Mouse (Mus musculus) CH12.LX (cell line): Measurements from ENCODE around the gene Csnk2b. TPM values are rescaled to one million over a fixed set of nuclear protein-coding genes. Genes with fewer than 3 reads are reported as not detected.
A peak's percentile ranks its signal among the peaks of the same experiment; 100 is the strongest.

Source experiments
- DNase-seq: peaks from one replicate; pipeline ENCODE4 v3.0.0-alpha.2; 2013; ENCODE audit errors: extremely low read depth
- H3K27ac ChIP-seq: 2 replicates; pipeline ENCODE4 v1.5.1; 2012; ENCODE audit warnings: low read depth, mild to moderate bottlenecking, control low read depth, moderate library complexity; ENCODE audit not compliant: insufficient read depth
- H3K27me3 ChIP-seq: replicated peaks from 2 replicates; pipeline ENCODE3; 2012; ENCODE audit warnings: inconsistent platforms
- H3K36me3 ChIP-seq, 2 experiments: replicated peaks in 1 of 2; 2 replicates each; pipeline versions ENCODE3 to v1.6.1; 2012; ENCODE audit warnings: inconsistent platforms in 1 of 2, low read length in 1 of 2, mild to moderate bottlenecking in 1 of 2, mixed read lengths in 1 of 2, moderate library complexity in 1 of 2; ENCODE audit not compliant: control insufficient read depth in 1 of 2, insufficient read depth in 1 of 2
- H3K4me1 ChIP-seq, 2 experiments: 2 replicates each; pipeline ENCODE4 v1.6.1; 2012; ENCODE audit warnings: inconsistent platforms in 1 of 2, moderate library complexity in 1 of 2; ENCODE audit not compliant: insufficient read depth in 2 of 2, control insufficient read depth in 1 of 2
- H3K4me2 ChIP-seq: 2 replicates; pipeline ENCODE4 v1.6.1; 2012; ENCODE audit warnings: low read depth, mild to moderate bottlenecking, control low read depth; ENCODE audit not compliant: poor library complexity, insufficient read depth, severe bottlenecking
- H3K4me3 ChIP-seq, 3 experiments: fragments of 150-350 bp in 1 of 3; sonication (generic) in 1 of 3; replicated peaks in 1 of 3; 2 replicates each; pipeline versions ENCODE3 to v1.5.1; 2011 to 2012; ENCODE audit warnings: low read depth in 2 of 3, low read length in 2 of 3, mild to moderate bottlenecking in 2 of 3, moderate library complexity in 2 of 3, control low read depth in 1 of 3, improper control_type of control experiment in 1 of 3, inconsistent platforms in 1 of 3, mixed read lengths in 1 of 3; ENCODE audit not compliant: poor library complexity in 1 of 3
- H3K79me2 ChIP-seq: replicated peaks from 2 replicates; pipeline ENCODE4 v1.6.1; 2012; ENCODE audit warnings: mild to moderate bottlenecking, moderate library complexity; ENCODE audit not compliant: control insufficient read depth, poor library complexity, insufficient read depth, severe bottlenecking; ENCODE audit errors: extremely low read depth
- H3K9ac ChIP-seq: 2 replicates; pipeline ENCODE4 v1.6.1; 2012; ENCODE audit warnings: low read depth, mild to moderate bottlenecking, control low read depth, moderate library complexity; ENCODE audit not compliant: insufficient read depth
- H3K9me3 ChIP-seq: replicated peaks from 2 replicates; pipeline ENCODE3; 2012; ENCODE audit warnings: low read length, inconsistent platforms, mixed read lengths
- CHD2 ChIP-seq: IDR thresholded peaks from 2 replicates; pipeline ENCODE4 v1.6.1; 2011; ENCODE audit warnings: low read length, improper control_type of control experiment
- CTCF ChIP-seq, 2 experiments: IDR thresholded peaks in 1 of 2; conservative IDR thresholded peaks in 1 of 2; 2 replicates each; pipeline ENCODE4 v1.5.1; 2011 to 2012; ENCODE audit warnings: low read depth in 2 of 2, low read length in 2 of 2, improper control_type of control experiment in 1 of 2, inconsistent platforms in 1 of 2, mild to moderate bottlenecking in 1 of 2, moderate library complexity in 1 of 2
- EP300 ChIP-seq: IDR thresholded peaks from 2 replicates; pipeline ENCODE4 v1.6.1; 2011; ENCODE audit warnings: low read length, improper control_type of control experiment
- HCFC1 ChIP-seq: IDR thresholded peaks from 2 replicates; pipeline ENCODE4 v1.6.1; 2012; ENCODE audit warnings: low read depth, mild to moderate bottlenecking, inconsistent platforms, low read length, improper control_type of control experiment
- JUN ChIP-seq: IDR thresholded peaks from 2 replicates; pipeline ENCODE4 v1.6.1; 2011; ENCODE audit warnings: low read depth, mild to moderate bottlenecking, low read length, improper control_type of control experiment, moderate library complexity; ENCODE audit not compliant: insufficient read depth
- NELFE ChIP-seq: IDR thresholded peaks from 2 replicates; pipeline ENCODE4 v1.6.1; 2011; ENCODE audit warnings: low read depth, low read length, improper control_type of control experiment
- PAX5 ChIP-seq: IDR thresholded peaks from 2 replicates; pipeline ENCODE4 v1.6.1; 2012; ENCODE audit warnings: low read length, inconsistent platforms, mixed read lengths
- SIN3A ChIP-seq: IDR thresholded peaks from 2 replicates; pipeline ENCODE4 v1.6.1; 2012; ENCODE audit warnings: low read length, improper control_type of control experiment, inconsistent platforms
- SMC3 ChIP-seq: IDR thresholded peaks from 2 replicates; pipeline ENCODE4 v1.6.1; 2011; ENCODE audit warnings: low read depth, low read length, improper control_type of control experiment
- TBP ChIP-seq: conservative IDR thresholded peaks from 2 replicates; pipeline ENCODE4 v1.6.1; 2011; ENCODE audit warnings: low read depth, low read length, improper control_type of control experiment
- USF1 ChIP-seq: IDR thresholded peaks from 2 replicates; pipeline ENCODE4 v1.6.1; 2014; ENCODE audit warnings: low read depth, mild to moderate bottlenecking, inconsistent platforms, low read length, improper control_type of control experiment
- ZC3H11A ChIP-seq: IDR thresholded peaks from 2 replicates; pipeline ENCODE4 v1.6.1; 2012; ENCODE audit warnings: low read depth, mild to moderate bottlenecking, inconsistent platforms, low read length, improper control_type of control experiment
- ZMIZ1 ChIP-seq: IDR thresholded peaks from 2 replicates; pipeline ENCODE4 v1.6.1; 2012; ENCODE audit warnings: low read depth, mild to moderate bottlenecking, inconsistent platforms, low read length, improper control_type of control experiment
- ZNF384 ChIP-seq: IDR thresholded peaks from 2 replicates; pipeline ENCODE4 v1.6.1; 2012; ENCODE audit warnings: low read depth, low read length, improper control_type of control experiment, inconsistent platforms
- dilution Hi-C: fragments of 300-500 bp; cut with MboI; formaldehyde crosslinking; loops from 2 replicates; pipeline ENCODE4 v1.14.3; 2020; ENCODE audit warnings: low sequenced_read_pairs; ENCODE audit not compliant: extremely low pct_unique_long_range_greater_than_20kb, extremely low pct_ligation_motif_present
- in situ Hi-C: fragments of 300-500 bp; cut with MboI; formaldehyde crosslinking; loops from 3 replicates; pipeline ENCODE4 v1.14.3; 2019; ENCODE audit warnings: low sequenced_read_pairs, low pct_ligation_motif_present, low pct_unique_long_range_greater_than_20kb, mixed read lengths
- polyA plus RNA-seq: library from polyadenylated mRNA; unstranded; fragments of >175 nt; gene quantifications from 2 replicates; pipeline ENCODE4 v1.2.1, GENCODE M21; 2012; ENCODE audit warnings: low read depth; ENCODE audit not compliant: insufficient read length
- total RNA-seq, 2 experiments: library from RNA; depleted of rRNA; stranded (reverse); fragments of 300-350 nt in 1 of 2; fragments of >200 nt in 1 of 2; gene quantifications; 2 replicates each; pipeline ENCODE4 v1.2.3; 2012 to 2014

Gene Csnk2b
- total and polyA plus RNA-seq, 3 experiments, result 89.3 to 348 (median 130) TPM

DNA sequence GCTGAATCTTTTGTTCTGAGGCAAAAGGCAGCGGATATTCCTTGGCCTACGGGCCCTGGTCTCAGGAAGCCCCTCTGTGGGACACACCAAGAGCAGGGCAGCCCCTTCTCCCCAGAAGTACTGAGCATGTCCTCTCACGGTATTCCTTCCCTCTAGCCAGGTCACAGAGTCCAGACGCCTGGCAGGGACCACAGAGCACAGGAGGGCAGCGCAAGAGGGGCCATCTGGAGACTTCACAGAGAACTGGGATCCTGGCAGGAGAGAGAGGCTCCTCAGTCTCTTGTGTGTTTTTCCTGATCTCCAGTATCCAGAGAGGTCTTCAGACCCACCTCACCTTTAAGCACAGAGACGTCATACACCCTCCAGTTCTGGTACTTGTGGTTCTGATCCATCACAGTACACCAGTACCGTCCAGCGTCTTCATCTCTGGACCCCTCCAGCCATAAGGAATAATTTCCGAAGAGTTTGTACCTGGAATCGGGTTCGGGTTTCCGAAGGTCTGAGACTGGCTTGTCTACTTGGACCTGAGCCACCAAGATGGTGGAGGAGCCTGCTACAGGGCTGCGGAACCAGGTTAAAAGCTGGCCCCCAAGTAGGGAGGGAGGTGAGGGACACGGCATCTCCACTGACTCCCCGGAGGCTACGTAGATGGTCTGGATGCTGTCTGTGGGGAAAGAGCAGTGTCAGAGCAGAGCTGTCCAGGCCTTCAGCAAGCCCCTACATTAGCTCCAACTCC lies 38.8 kb downstream of the Csnk2b start:
- DNase-seq, result no peak
- H3K4me3 ChIP-seq, result no peak overlapping the region
- no peak for TF ChIP-seq ZC3H11A
- TF ChIP-seq JUN, result no peak
- TF ChIP-seq HCFC1, result no peak
- TF ChIP-seq CHD2, result no peak
- TF ChIP-seq EP300, result no peak
- TF ChIP-seq PAX5, result no peak
- TF ChIP-seq SIN3A, result no peak
- TF ChIP-seq ZMIZ1, result no peak
- no peak for TF ChIP-seq TBP
- no peak for TF ChIP-seq CTCF (conservative IDR thresholded peaks at IDR 0.05 in 1 of 2, IDR thresholded peaks at IDR 0.05 in 1 of 2; ENCODE audit: low read depth in 2 of 2, low read length in 2 of 2)
- no peak for TF ChIP-seq SMC3
- TF ChIP-seq, all 38 proteins: peak for 0
- peaks cover 17% of the 10 kb centered on the region for H3K27me3 ChIP-seq
- dilution Hi-C loops (no loop called here), in situ Hi-C loops (no loop called here)
- H3K4me1 ChIP-seq, result peaks cover 13 to 22% of the 10 kb centered on the region in 2 experiments
- no peak overlapping the region for H3K9ac ChIP-seq
- H3K9me3 ChIP-seq, result no peaks in the 10 kb centered on the region
- no peak overlapping the region for H3K27ac ChIP-seq
- H3K4me2 ChIP-seq, result no peak overlapping the region
- no peaks in the 10 kb centered on the region for H3K36me3 ChIP-seq
- H3K79me2 ChIP-seq, result no peaks in the 10 kb centered on the region

DNA sequence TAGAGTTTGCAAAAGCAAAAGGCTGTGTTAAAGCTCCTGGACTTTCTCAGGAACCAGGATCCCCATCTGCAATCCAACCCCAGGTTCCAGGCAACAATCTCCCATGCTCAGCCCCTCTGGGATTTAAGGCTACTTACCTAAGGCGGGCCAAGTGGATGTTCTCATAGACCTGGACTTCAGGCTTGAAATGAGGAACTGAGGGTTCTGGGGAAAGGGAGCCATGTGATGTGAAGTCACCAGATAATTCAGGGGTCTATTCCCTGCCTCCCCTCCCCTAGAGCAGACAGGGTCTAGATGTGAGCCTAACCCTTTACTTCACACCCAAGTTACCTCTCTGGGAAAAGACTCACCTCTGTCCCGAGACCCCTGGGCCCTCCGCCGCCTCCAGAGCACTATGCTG lies 41.1 kb downstream of the Csnk2b start:
- no peak overlapping the region for H3K4me2 ChIP-seq
- no peak for TF ChIP-seq NELFE
- TF ChIP-seq USF1, result no peak
- no peak for TF ChIP-seq ZNF384
- no peak for TF ChIP-seq JUN
- TF ChIP-seq, all 38 proteins: peak for 0
- Histone ChIP-seq H3K4me1 (peaks cover 17 to 22% of the 10 kb centered on the region in 2 experiments), H3K79me2 (no peaks in the 10 kb centered on the region), H3K27ac (no peak overlapping the region), H3K4me3 (no peak overlapping the region), H3K9me3 (no peaks in the 10 kb centered on the region), H3K9ac (no peak overlapping the region), H3K27me3 (peaks cover 3% of the 10 kb centered on the region), H3K36me3 (no peaks in the 10 kb centered on the region)
- dilution Hi-C loops, result no loop called here
- in situ Hi-C loops, result no loop called here
- DNase-seq, result peak; percentile 14
